Mouse (Mus musculus): ENCODE measurements around the gene Hmces. TPM values are rescaled to one million over a fixed set of nuclear protein-coding genes. Genes with fewer than 3 reads are reported as not detected.

The Hmces gene
- 63.8 and 65.7 TPM in 2 replicates for polyA plus RNA-seq (2011; ENCODE audit: insufficient read depth, insufficient read length, low read depth, missing spikeins)

GRCm38 (mm10) chr6:87913661-87914325, at the start of gene Hmces:
Gene Hmces, plus strand, starts transcription at chr6:87913935.
- peak within 1 kb of the TSS; percentile 85 for H3K9ac ChIP-seq (ENCODE audit: low read depth, poor library complexity, severe bottlenecking)
- peak within 1 kb of the TSS; percentile 99 for H3K27ac ChIP-seq (ENCODE audit: insufficient read depth, low read length)
- peaks cover 32% of the 10 kb centered on the region for H3K36me3 ChIP-seq (ENCODE audit: control insufficient read depth, insufficient read depth, low read length, poor library complexity, severe bottlenecking)
- H3K4me3 ChIP-seq (ENCODE audit: low read depth, low read length), result peak within 1 kb of the TSS; percentile 77
- no peaks in the 10 kb centered on the region for H3K27me3 ChIP-seq (ENCODE audit: control insufficient read depth, insufficient read depth, low read length, poor library complexity, severe bottlenecking)
- peaks cover 11% of the 10 kb centered on the region for H3K4me1 ChIP-seq (ENCODE audit: control insufficient read depth, insufficient read depth, low read length)
- TF ChIP-seq EP300 (IDR thresholded peaks at IDR 0.05; ENCODE audit: insufficient read depth, low read depth, low read length) (peak; percentile 77), CTCF (IDR thresholded peaks at IDR 0.05; ENCODE audit: low read depth, low read length) (no peak)
- no peaks in the 10 kb centered on the region for H3K9me3 ChIP-seq (replicated peaks; ENCODE audit: control insufficient read depth, insufficient read depth, low read length, poor library complexity, severe bottlenecking)

GRCm38 (mm10) chr6:87866211-87866610, 47.5 kb upstream of the Hmces start:
- no peak for TF ChIP-seq EP300 (IDR thresholded peaks at IDR 0.05; ENCODE audit: insufficient read depth, low read depth, low read length)
- no peak for TF ChIP-seq POLR2A (IDR thresholded peaks at IDR 0.05; ENCODE audit: insufficient read depth, low read length)
- no peak for TF ChIP-seq CTCF (IDR thresholded peaks at IDR 0.05; ENCODE audit: low read depth, low read length)
- H3K36me3 ChIP-seq (ENCODE audit: control insufficient read depth, insufficient read depth, low read length, poor library complexity, severe bottlenecking), result no peaks in the 10 kb centered on the region
- H3K9ac ChIP-seq (ENCODE audit: low read depth, poor library complexity, severe bottlenecking), result no peak overlapping the region
- H3K27me3 ChIP-seq (ENCODE audit: control insufficient read depth, insufficient read depth, low read length, poor library complexity, severe bottlenecking), result no peaks in the 10 kb centered on the region
- peaks cover 1% of the 10 kb centered on the region for H3K4me1 ChIP-seq (ENCODE audit: control insufficient read depth, insufficient read depth, low read length)
- no peak overlapping the region for H3K27ac ChIP-seq (ENCODE audit: insufficient read depth, low read length)
- H3K4me3 ChIP-seq (ENCODE audit: low read depth, low read length), result no peak overlapping the region
- no peaks in the 10 kb centered on the region for H3K9me3 ChIP-seq (replicated peaks; ENCODE audit: control insufficient read depth, insufficient read depth, low read length, poor library complexity, severe bottlenecking)

GRCm38 (mm10) chr6:87867256-87867655, 46.5 kb upstream of the Hmces start:
- no peak overlapping the region for H3K9ac ChIP-seq (ENCODE audit: low read depth, poor library complexity, severe bottlenecking)
- no peak overlapping the region for H3K4me3 ChIP-seq (ENCODE audit: low read depth, low read length)
- H3K36me3 ChIP-seq (ENCODE audit: control insufficient read depth, insufficient read depth, low read length, poor library complexity, severe bottlenecking), result no peaks in the 10 kb centered on the region
- H3K27me3 ChIP-seq (ENCODE audit: control insufficient read depth, insufficient read depth, low read length, poor library complexity, severe bottlenecking), result no peaks in the 10 kb centered on the region
- H3K4me1 ChIP-seq (ENCODE audit: control insufficient read depth, insufficient read depth, low read length), result peaks cover 1% of the 10 kb centered on the region
- TF ChIP-seq POLR2A (IDR thresholded peaks at IDR 0.05; ENCODE audit: insufficient read depth, low read length) (no peak), CTCF (IDR thresholded peaks at IDR 0.05; ENCODE audit: low read depth, low read length) (no peak)
- no peaks in the 10 kb centered on the region for H3K9me3 ChIP-seq (replicated peaks; ENCODE audit: control insufficient read depth, insufficient read depth, low read length, poor library complexity, severe bottlenecking)
- H3K27ac ChIP-seq (ENCODE audit: insufficient read depth, low read length), result no peak overlapping the region

- no peak overlapping the region for H3K4me3 ChIP-seq (ENCODE audit: low read depth, low read length)
- no peak overlapping the region for H3K27ac ChIP-seq (ENCODE audit: insufficient read depth, low read length)
- H3K4me1 ChIP-seq (ENCODE audit: control insufficient read depth, insufficient read depth, low read length), result peaks cover 1% of the 10 kb centered on the region
- no peaks in the 10 kb centered on the region for H3K9me3 ChIP-seq (replicated peaks; ENCODE audit: control insufficient read depth, insufficient read depth, low read length, poor library complexity, severe bottlenecking)
- no peak overlapping the region for H3K9ac ChIP-seq (ENCODE audit: low read depth, poor library complexity, severe bottlenecking)
- H3K36me3 ChIP-seq (ENCODE audit: control insufficient read depth, insufficient read depth, low read length, poor library complexity, severe bottlenecking), result no peaks in the 10 kb centered on the region
- no peaks in the 10 kb centered on the region for H3K27me3 ChIP-seq (ENCODE audit: control insufficient read depth, insufficient read depth, low read length, poor library complexity, severe bottlenecking)
- TF ChIP-seq EP300 (IDR thresholded peaks at IDR 0.05; ENCODE audit: insufficient read depth, low read depth, low read length) (no peak), CTCF (IDR thresholded peaks at IDR 0.05; ENCODE audit: low read depth, low read length) (no peak), POLR2A (IDR thresholded peaks at IDR 0.05; ENCODE audit: insufficient read depth, low read length) (no peak)
Measured at GRCm38 (mm10) chr6:87868871-87869506, 44.7 kb upstream of the Hmces start.

- H3K27me3 ChIP-seq (ENCODE audit: control insufficient read depth, insufficient read depth, low read length, poor library complexity, severe bottlenecking), result no peaks in the 10 kb centered on the region
- TF ChIP-seq POLR2A (IDR thresholded peaks at IDR 0.05; ENCODE audit: insufficient read depth, low read length) (no peak), CTCF (IDR thresholded peaks at IDR 0.05; ENCODE audit: low read depth, low read length) (no peak), EP300 (IDR thresholded peaks at IDR 0.05; ENCODE audit: insufficient read depth, low read depth, low read length) (no peak)
- H3K9me3 ChIP-seq (replicated peaks; ENCODE audit: control insufficient read depth, insufficient read depth, low read length, poor library complexity, severe bottlenecking), result no peaks in the 10 kb centered on the region
- no peak overlapping the region for H3K9ac ChIP-seq (ENCODE audit: low read depth, poor library complexity, severe bottlenecking)
- peaks cover 1% of the 10 kb centered on the region for H3K4me1 ChIP-seq (ENCODE audit: control insufficient read depth, insufficient read depth, low read length)
- no peak overlapping the region for H3K27ac ChIP-seq (ENCODE audit: insufficient read depth, low read length)
- H3K36me3 ChIP-seq (ENCODE audit: control insufficient read depth, insufficient read depth, low read length, poor library complexity, severe bottlenecking), result no peaks in the 10 kb centered on the region
- H3K4me3 ChIP-seq (ENCODE audit: low read depth, low read length), result no peak overlapping the region
Measured at GRCm38 (mm10) chr6:87870440-87870839, 43.3 kb upstream of the Hmces start.

GRCm38 (mm10) chr6:87871240-87871639, 42.5 kb upstream of the Hmces start:
- no peak overlapping the region for H3K27ac ChIP-seq (ENCODE audit: insufficient read depth, low read length)
- H3K4me1 ChIP-seq (ENCODE audit: control insufficient read depth, insufficient read depth, low read length), result peaks cover 1% of the 10 kb centered on the region
- H3K27me3 ChIP-seq (ENCODE audit: control insufficient read depth, insufficient read depth, low read length, poor library complexity, severe bottlenecking), result no peaks in the 10 kb centered on the region
- H3K9me3 ChIP-seq (replicated peaks; ENCODE audit: control insufficient read depth, insufficient read depth, low read length, poor library complexity, severe bottlenecking), result no peaks in the 10 kb centered on the region
- no peak overlapping the region for H3K4me3 ChIP-seq (ENCODE audit: low read depth, low read length)
- no peaks in the 10 kb centered on the region for H3K36me3 ChIP-seq (ENCODE audit: control insufficient read depth, insufficient read depth, low read length, poor library complexity, severe bottlenecking)
- H3K9ac ChIP-seq (ENCODE audit: low read depth, poor library complexity, severe bottlenecking), result no peak overlapping the region
- TF ChIP-seq EP300 (IDR thresholded peaks at IDR 0.05; ENCODE audit: insufficient read depth, low read depth, low read length) (no peak), CTCF (IDR thresholded peaks at IDR 0.05; ENCODE audit: low read depth, low read length) (no peak), POLR2A (IDR thresholded peaks at IDR 0.05; ENCODE audit: insufficient read depth, low read length) (no peak)
